Mouse (Mus musculus) heart, postnatal 36 days (tissue): Measurements from ENCODE around the gene Olfr155. TPM values are rescaled to one million over a fixed set of nuclear protein-coding genes. Genes with fewer than 3 reads are reported as not detected.
A peak's percentile ranks its signal among the peaks of the same experiment; 100 is the strongest.

Experiments
- DNase-seq, 2 experiments: peaks; one replicate each; pipeline ENCODE4 v3.0.0; 2021 to 2022
- intact Hi-C: fragments of 180-260 bp; cut with DNase I; formaldehyde crosslinking; loops from one replicate; pipeline ENCODE4 v1.15.1; 2025
- total RNA-seq, 2 experiments: library from RNA; stranded (reverse); gene quantifications; 2 replicates each; pipeline ENCODE4 v1.2.3; 2021

Gene Olfr155
- total RNA-seq, 2 experiments from 2014 or later, result not detected

GRCm38 (mm10) chr4:43884196-43884595 is 32.8 kb downstream of the Olfr155 start:
- DNase-seq, result no peak
- intact Hi-C loops, result no loop called here

DNA sequence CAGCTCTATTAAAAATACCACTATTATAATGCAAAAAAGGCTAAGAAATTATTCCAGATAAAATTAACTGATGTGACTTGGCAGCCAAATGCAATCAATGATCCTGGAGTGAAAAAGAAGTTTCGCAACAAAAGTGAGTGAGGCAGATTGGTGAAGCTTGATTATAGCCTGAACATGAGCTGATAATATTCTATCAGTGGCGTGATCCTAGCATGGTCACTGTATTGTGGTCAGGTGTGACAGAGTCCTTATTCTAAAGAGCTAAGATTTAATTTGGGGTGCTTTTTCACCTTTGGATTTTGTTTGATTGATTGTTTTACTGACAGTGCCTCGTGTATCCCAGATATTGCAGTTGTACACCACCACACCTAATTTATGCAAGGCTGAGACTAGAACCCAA is 39.9 kb downstream of the Olfr155 start:
- no peak for DNase-seq
- intact Hi-C loops, result no loop called here

DNA sequence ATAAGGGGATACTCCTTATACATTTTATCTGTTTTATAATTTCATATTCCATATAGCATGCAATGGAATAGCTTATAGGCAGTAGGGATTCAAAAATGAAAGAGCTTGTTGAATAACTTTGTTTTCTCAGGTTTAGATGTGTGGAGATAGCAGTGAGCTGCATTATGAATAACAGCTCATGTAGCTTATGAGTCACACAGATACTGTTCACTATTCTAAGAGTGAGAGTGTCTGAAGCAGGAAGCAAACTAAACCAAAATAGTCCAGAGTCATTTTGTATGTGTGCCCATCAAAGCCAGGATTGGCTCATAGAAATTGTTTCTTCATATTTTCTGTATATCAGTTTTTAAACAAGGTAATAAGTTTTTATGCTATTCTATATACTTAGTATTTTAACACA is 45.8 kb downstream of the Olfr155 start:
- intact Hi-C loops, result no loop called here
- DNase-seq, result no peak

GRCm38 (mm10) chr4:43899197-43899596 is 47.8 kb downstream of the Olfr155 start:
- DNase-seq, result no peak
- intact Hi-C loops, result no loop called here

GRCm38 (mm10) chr4:43903690-43904089 is 52.3 kb downstream of the Olfr155 start:
- intact Hi-C loops, result no loop called here
- no peak for DNase-seq

DNA sequence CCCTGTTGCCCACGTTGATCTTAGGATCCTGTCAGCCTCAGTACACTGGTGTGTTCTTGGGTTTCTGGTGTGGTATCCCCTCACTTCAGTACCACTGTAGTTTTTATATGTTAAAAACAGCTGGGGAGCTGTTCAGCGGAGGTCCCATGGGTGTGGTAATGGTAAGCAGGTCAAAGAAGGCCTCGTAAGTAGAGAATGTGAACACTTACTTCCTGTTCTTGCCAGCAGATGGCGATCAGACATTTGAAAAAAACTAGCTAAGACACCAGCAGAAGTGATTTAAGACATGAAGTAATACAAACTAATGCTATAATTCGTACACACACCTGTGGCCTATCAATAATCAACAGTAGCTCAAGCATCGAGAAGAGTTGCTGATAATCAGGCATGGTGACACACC is 55.1 kb downstream of the Olfr155 start:
- intact Hi-C loops, result loop anchor here (1.0 to 5.0 kb wide), 2 partner anchors 76 to 216 kb away; no protein-coding TSS in a partner anchor
- DNase-seq, result peak; percentile 41 to 49

Other genes starting within 250 kb of the Olfr155 start
- 10 to 100 TPM; 44.2 to 46.5 TPM for gene Npr2, start 219.6 kb upstream of the Olfr155 start, total RNA-seq
- not detected for gene Spag8, start 198.0 kb upstream of the Olfr155 start, total RNA-seq
- gene Hint2, start 195.1 kb upstream of the Olfr155 start, total RNA-seq, result 100 to 1,000 TPM; 131 to 152 TPM
- gene Tmem8b, start 182.6 kb upstream of the Olfr155 start, total RNA-seq, result 10 to 100 TPM; 17.8 to 20.3 TPM
- under 1 TPM; 0.24 to 0.31 TPM for gene Fam221b, start 182.4 kb upstream of the Olfr155 start, total RNA-seq
- gene Olfr70, start 150.8 kb upstream of the Olfr155 start, total RNA-seq, result not detected
- gene Olfr71, start 141.3 kb upstream of the Olfr155 start, total RNA-seq, result not detected
- gene Hrct1, start 124.4 kb upstream of the Olfr155 start, total RNA-seq, result 1 to 10 TPM; 4.2 to 4.7 TPM
- gene Spaar, start 121.5 kb upstream of the Olfr155 start, total RNA-seq, result 1 to 10 TPM; 4.3 to 6.4 TPM
- not detected for gene Olfr159, start 80.6 kb upstream of the Olfr155 start, total RNA-seq
- gene Olfr156, start 27.7 kb upstream of the Olfr155 start, total RNA-seq, result not detected
- gene Olfr157, start 11.4 kb upstream of the Olfr155 start, total RNA-seq, result not detected
- 1 to 10 TPM; 6.3 to 7.4 TPM for gene Reck, start 24.0 kb downstream of the Olfr155 start, total RNA-seq
- 1 to 10 TPM; 2.5 to 3.8 TPM for gene Glipr2, start 105.8 kb downstream of the Olfr155 start, total RNA-seq
- under 1 TPM in 1 of 2 experiments, not detected in 1; 0.14 TPM for gene Ccin, start 131.9 kb downstream of the Olfr155 start, total RNA-seq
- gene Clta, start 152.9 kb downstream of the Olfr155 start, total RNA-seq, result 10 to 100 TPM; 81.1 to 85.3 TPM
- gene Gne, start 232.6 kb downstream of the Olfr155 start, total RNA-seq, result 10 to 100 TPM; 23.1 to 28.6 TPM